Mouse (Mus musculus): ENCODE results near the gene Snap25. TPM values are rescaled to one million over a fixed set of nuclear protein-coding genes. Genes with fewer than 3 reads are reported as not detected.

Snap25 gene
- 0.31 and 0.47 TPM in 2 replicates for polyA plus RNA-seq (2016; fragmentation: Nextera tagmentation; extraction: Ambion mirVana)

- Histone ChIP-seq H3K4me2 (peak within 1 kb of the TSS; percentile 67), H3K4me1 (replicated peaks) (peaks cover 23% of the 10 kb centered on the region), H3K4me3 (replicated peaks) (peak within 1 kb of the TSS; percentile 40), H3K9me3 (no peaks in the 10 kb centered on the region), H3K27ac (no peak within 1 kb of the TSS), H3K27me3 (peaks cover 27% of the 10 kb centered on the region), H3K9ac (replicated peaks) (no peak within 1 kb of the TSS), H3K36me3 (no peaks in the 10 kb centered on the region)
- under 1% methylated on average over 20 of the region's 20 CpGs for WGBS
- ATAC-seq (ENCODE audit: insufficient number of reproducible peaks, insufficient read depth, low FRiP score, low TSS enrichment, low read depth), result peak; percentile 61
Measured at GRCm38 (mm10) chr2:136713299-136713758, at the start of gene Snap25. Gene Snap25, plus strand, starts transcription at chr2:136713453.

- H3K4me2 ChIP-seq, result no peak overlapping the region
- H3K27me3 ChIP-seq, result no peaks in the 10 kb centered on the region
- H3K27ac ChIP-seq, result no peak overlapping the region
- 81% methylated on average over 1 of the region's 1 CpGs for WGBS
- H3K4me3 ChIP-seq (replicated peaks), result no peak overlapping the region
- H3K9ac ChIP-seq (replicated peaks), result no peak overlapping the region
- H3K4me1 ChIP-seq (replicated peaks), result peaks cover 9% of the 10 kb centered on the region
- ATAC-seq (ENCODE audit: insufficient number of reproducible peaks, insufficient read depth, low FRiP score, low TSS enrichment, low read depth), result no peak
- no peaks in the 10 kb centered on the region for H3K9me3 ChIP-seq
- no peaks in the 10 kb centered on the region for H3K36me3 ChIP-seq
Measured at GRCm38 (mm10) chr2:136666951-136667350, 46.3 kb upstream of the Snap25 start.

GRCm38 (mm10) chr2:136669183-136669582 lies 44.1 kb upstream of the Snap25 start:
- H3K9me3 ChIP-seq, result no peaks in the 10 kb centered on the region
- 88% methylated on average over 3 of the region's 3 CpGs for WGBS
- H3K4me2 ChIP-seq, result no peak overlapping the region
- no peak overlapping the region for H3K27ac ChIP-seq
- peaks cover 9% of the 10 kb centered on the region for H3K4me1 ChIP-seq (replicated peaks)
- ATAC-seq (ENCODE audit: insufficient number of reproducible peaks, insufficient read depth, low FRiP score, low TSS enrichment, low read depth), result no peak
- H3K9ac ChIP-seq (replicated peaks), result no peak overlapping the region
- H3K36me3 ChIP-seq, result no peaks in the 10 kb centered on the region
- H3K27me3 ChIP-seq, result no peaks in the 10 kb centered on the region
- H3K4me3 ChIP-seq (replicated peaks), result no peak overlapping the region

- ATAC-seq (ENCODE audit: insufficient number of reproducible peaks, insufficient read depth, low FRiP score, low TSS enrichment, low read depth), result no peak
- WGBS, result 67% methylated on average over 3 of the region's 3 CpGs
- H3K9me3 ChIP-seq, result no peaks in the 10 kb centered on the region
- no peaks in the 10 kb centered on the region for H3K36me3 ChIP-seq
- no peak overlapping the region for H3K27ac ChIP-seq
- no peaks in the 10 kb centered on the region for H3K27me3 ChIP-seq
- H3K4me1 ChIP-seq (replicated peaks), result peaks cover 9% of the 10 kb centered on the region
- H3K4me3 ChIP-seq (replicated peaks), result no peak overlapping the region
- no peak overlapping the region for H3K9ac ChIP-seq (replicated peaks)
- H3K4me2 ChIP-seq, result no peak overlapping the region
Measured at GRCm38 (mm10) chr2:136669665-136670064, 43.6 kb upstream of the Snap25 start.

GRCm38 (mm10) chr2:136670539-136671271 lies 42.5 kb upstream of the Snap25 start:
- Histone ChIP-seq H3K27me3 (no peaks in the 10 kb centered on the region), H3K4me3 (replicated peaks) (no peak overlapping the region), H3K9ac (replicated peaks) (no peak overlapping the region), H3K4me1 (replicated peaks) (peaks cover 9% of the 10 kb centered on the region), H3K4me2 (peak overlapping the region; percentile 10; the same call in 1 of the 2 replicates), H3K9me3 (no peaks in the 10 kb centered on the region), H3K27ac (no peak overlapping the region; the same call in 1 of the 2 replicates), H3K36me3 (no peaks in the 10 kb centered on the region)
- no peak for ATAC-seq (ENCODE audit: insufficient number of reproducible peaks, insufficient read depth, low FRiP score, low TSS enrichment, low read depth)
- 36% methylated on average over 9 of the region's 9 CpGs for WGBS

- Histone ChIP-seq H3K4me1 (replicated peaks) (peaks cover 17% of the 10 kb centered on the region), H3K9ac (replicated peaks) (no peak overlapping the region), H3K4me3 (replicated peaks) (no peak overlapping the region), H3K27me3 (no peaks in the 10 kb centered on the region), H3K27ac (no peak overlapping the region), H3K9me3 (no peaks in the 10 kb centered on the region), H3K4me2 (no peak overlapping the region), H3K36me3 (no peaks in the 10 kb centered on the region)
- 85% methylated on average over 4 of the region's 4 CpGs for WGBS
- no peak for ATAC-seq (ENCODE audit: insufficient number of reproducible peaks, insufficient read depth, low FRiP score, low TSS enrichment, low read depth)
Measured at GRCm38 (mm10) chr2:136674077-136674757, 39.0 kb upstream of the Snap25 start.

GRCm38 (mm10) chr2:136676196-136676595 lies 37.1 kb upstream of the Snap25 start:
- Histone ChIP-seq H3K9ac (replicated peaks) (no peak overlapping the region), H3K4me3 (replicated peaks) (no peak overlapping the region), H3K36me3 (no peaks in the 10 kb centered on the region), H3K27me3 (no peaks in the 10 kb centered on the region), H3K27ac (no peak overlapping the region), H3K4me2 (no peak overlapping the region), H3K9me3 (no peaks in the 10 kb centered on the region), H3K4me1 (replicated peaks) (peaks cover 14% of the 10 kb centered on the region; the same call in 1 of the 2 replicates)
- WGBS, result 77% methylated on average over 2 of the region's 2 CpGs
- no peak for ATAC-seq (ENCODE audit: insufficient number of reproducible peaks, insufficient read depth, low FRiP score, low TSS enrichment, low read depth)

GRCm38 (mm10) chr2:136676918-136677445 lies 36.3 kb upstream of the Snap25 start:
- Histone ChIP-seq H3K27ac (no peak overlapping the region), H3K4me1 (replicated peaks) (peaks cover 14% of the 10 kb centered on the region; the same call in 1 of the 2 replicates), H3K4me2 (no peak overlapping the region), H3K27me3 (no peaks in the 10 kb centered on the region), H3K36me3 (no peaks in the 10 kb centered on the region), H3K9ac (replicated peaks) (no peak overlapping the region), H3K4me3 (replicated peaks) (no peak overlapping the region), H3K9me3 (no peaks in the 10 kb centered on the region)
- no peak for ATAC-seq (ENCODE audit: insufficient number of reproducible peaks, insufficient read depth, low FRiP score, low TSS enrichment, low read depth)
- 88% methylated on average over 8 of the region's 8 CpGs for WGBS

GRCm38 (mm10) chr2:136678321-136679161 lies 34.7 kb upstream of the Snap25 start:
- H3K36me3 ChIP-seq, result no peaks in the 10 kb centered on the region
- 3% methylated on average over 44 of the region's 44 CpGs for WGBS
- peak; percentile 63 for ATAC-seq (ENCODE audit: insufficient number of reproducible peaks, insufficient read depth, low FRiP score, low TSS enrichment, low read depth)
- H3K4me2 ChIP-seq, result peak overlapping the region; percentile 92
- H3K9me3 ChIP-seq, result no peaks in the 10 kb centered on the region
- H3K9ac ChIP-seq (replicated peaks), result peak overlapping the region; percentile 72
- H3K4me3 ChIP-seq (replicated peaks), result peak overlapping the region; percentile 53
- H3K4me1 ChIP-seq (replicated peaks), result peaks cover 14% of the 10 kb centered on the region; the same call in 1 of the 2 replicates
- no peaks in the 10 kb centered on the region for H3K27me3 ChIP-seq
- peak overlapping the region; percentile 88 for H3K27ac ChIP-seq

GRCm38 (mm10) chr2:136679280-136680221 lies 33.7 kb upstream of the Snap25 start:
- no peaks in the 10 kb centered on the region for H3K9me3 ChIP-seq
- H3K27me3 ChIP-seq, result no peaks in the 10 kb centered on the region
- WGBS, result under 1% methylated on average over 24 of the region's 24 CpGs
- peak overlapping the region; percentile 72 for H3K9ac ChIP-seq (replicated peaks)
- peak overlapping the region; percentile 92 for H3K4me2 ChIP-seq
- H3K4me3 ChIP-seq (replicated peaks), result peak overlapping the region; percentile 53
- peak overlapping the region; percentile 88 for H3K27ac ChIP-seq
- no peaks in the 10 kb centered on the region for H3K36me3 ChIP-seq
- peak; percentile 91 for ATAC-seq (ENCODE audit: insufficient number of reproducible peaks, insufficient read depth, low FRiP score, low TSS enrichment, low read depth)
- H3K4me1 ChIP-seq (replicated peaks), result peaks cover 14% of the 10 kb centered on the region; the same call in 1 of the 2 replicates
